Mouse (Mus musculus): ENCODE measurements at regions not wholly inside any gene's neighbourhood (a gene's known extent, or its start where the extent isn't known, plus 50 kb on each side); places are given as distances from the start of the nearest gene placed in this dataset.

DNA sequence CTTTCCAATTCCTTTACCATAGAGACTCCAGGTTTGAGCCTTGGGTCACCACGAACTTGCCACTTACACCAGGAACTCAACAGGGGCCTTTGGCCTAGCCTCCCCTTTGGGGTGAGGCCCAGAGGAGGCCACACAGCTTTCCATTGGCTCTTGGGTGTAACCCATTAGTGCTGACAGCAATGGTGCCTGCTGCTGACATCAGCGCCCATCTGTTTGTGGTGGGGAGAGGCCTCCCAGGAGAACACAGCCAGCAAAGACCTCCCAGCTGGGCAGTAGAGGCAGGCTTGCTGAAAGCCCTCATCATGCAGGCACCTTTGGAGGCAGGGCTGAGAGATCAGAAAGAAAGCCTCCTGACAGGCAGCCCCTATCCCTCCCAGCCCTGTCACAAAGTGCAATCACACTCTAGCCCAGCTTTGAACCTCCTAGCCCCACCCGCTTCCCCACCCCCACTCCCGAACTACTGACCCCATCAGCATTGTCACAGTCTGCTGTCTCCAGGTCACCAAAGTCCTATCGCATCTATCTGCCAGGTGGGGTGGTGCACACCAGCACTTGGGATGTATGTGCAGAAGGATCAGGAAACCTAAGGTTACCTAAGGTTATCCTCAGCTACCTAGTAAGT is 83.7 kb downstream of the Vegfa start:
- H3K4me1 ChIP-seq (ENCODE audit: control insufficient read depth, insufficient read depth, low read length), result peaks cover 3% of the 10 kb centered on the region; the same call in 1 of the 2 replicates

GRCm38 (mm10) chr17:45945005-45945404 is 87.2 kb downstream of the Vegfa start:
- Histone ChIP-seq H3K4me3 (ENCODE audit: insufficient read depth, low read length) (no peak overlapping the region), H3K4me1 (ENCODE audit: control insufficient read depth, insufficient read depth, low read length) (no peaks in the 10 kb centered on the region), H3K27ac (ENCODE audit: insufficient read depth, low read depth, low read length) (no peak overlapping the region)
- TF ChIP-seq CTCF (IDR thresholded peaks at IDR 0.05; ENCODE audit: low read depth, low read length) (no peak), POLR2A (IDR thresholded peaks at IDR 0.05; ENCODE audit: borderline replicate concordance, low read depth, low read length) (no peak)

More for the DNA sequence above, 83.7 kb downstream of the Vegfa start:
- TF ChIP-seq CTCF (IDR thresholded peaks at IDR 0.05; ENCODE audit: low read depth, low read length) (no peak), POLR2A (IDR thresholded peaks at IDR 0.05; ENCODE audit: borderline replicate concordance, low read depth, low read length) (no peak)
- no peak overlapping the region for H3K4me3 ChIP-seq (ENCODE audit: insufficient read depth, low read length)
- H3K27ac ChIP-seq (ENCODE audit: insufficient read depth, low read depth, low read length), result no peak overlapping the region

DNA sequence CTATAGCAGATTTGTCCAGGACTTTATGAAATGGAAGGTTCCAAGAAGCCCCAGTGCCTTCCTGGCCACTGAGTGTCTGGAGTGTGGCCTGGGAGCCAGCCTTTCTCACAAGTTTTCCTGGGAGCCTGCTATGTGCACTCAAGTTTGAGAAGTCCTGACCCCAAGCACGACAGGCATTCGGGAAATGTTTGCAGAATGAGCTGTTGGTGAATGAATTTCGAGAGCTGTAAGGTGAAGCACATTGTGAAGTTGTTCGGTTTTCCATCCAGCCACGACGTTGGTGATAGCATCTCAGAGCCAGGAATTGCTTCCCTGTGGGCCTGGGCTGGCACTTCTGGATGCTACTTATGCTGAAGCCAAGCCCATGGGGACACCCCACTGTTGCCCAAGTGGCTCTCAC is 88.9 kb downstream of the Vegfa start:
- no peaks in the 10 kb centered on the region for H3K4me1 ChIP-seq (ENCODE audit: control insufficient read depth, insufficient read depth, low read length)
- H3K4me3 ChIP-seq (ENCODE audit: insufficient read depth, low read length), result no peak overlapping the region
- TF ChIP-seq CTCF (IDR thresholded peaks at IDR 0.05; ENCODE audit: low read depth, low read length), result no peak
- no peak for TF ChIP-seq POLR2A (IDR thresholded peaks at IDR 0.05; ENCODE audit: borderline replicate concordance, low read depth, low read length)
- H3K27ac ChIP-seq (ENCODE audit: insufficient read depth, low read depth, low read length), result no peak overlapping the region

- Histone ChIP-seq H3K27ac (ENCODE audit: insufficient read depth, low read depth, low read length) (no peak overlapping the region), H3K4me1 (ENCODE audit: control insufficient read depth, insufficient read depth, low read length) (no peaks in the 10 kb centered on the region), H3K4me3 (ENCODE audit: insufficient read depth, low read length) (no peak overlapping the region)
- TF ChIP-seq POLR2A (IDR thresholded peaks at IDR 0.05; ENCODE audit: borderline replicate concordance, low read depth, low read length), result no peak
- no peak for TF ChIP-seq CTCF (IDR thresholded peaks at IDR 0.05; ENCODE audit: low read depth, low read length)
Observed at GRCm38 (mm10) chr17:45941890-45942375, 90.2 kb downstream of the Vegfa start.

GRCm38 (mm10) chr17:45940121-45940813 is 91.9 kb downstream of the Vegfa start:
- Histone ChIP-seq H3K4me1 (ENCODE audit: control insufficient read depth, insufficient read depth, low read length) (no peaks in the 10 kb centered on the region), H3K27ac (ENCODE audit: insufficient read depth, low read depth, low read length) (no peak overlapping the region), H3K4me3 (ENCODE audit: insufficient read depth, low read length) (no peak overlapping the region)
- TF ChIP-seq POLR2A (IDR thresholded peaks at IDR 0.05; ENCODE audit: borderline replicate concordance, low read depth, low read length) (no peak), CTCF (IDR thresholded peaks at IDR 0.05; ENCODE audit: low read depth, low read length) (no peak)

GRCm38 (mm10) chr17:45938284-45938683 is 93.9 kb downstream of the Vegfa start:
- Histone ChIP-seq H3K4me3 (ENCODE audit: insufficient read depth, low read length) (no peak overlapping the region), H3K27ac (ENCODE audit: insufficient read depth, low read depth, low read length) (no peak overlapping the region), H3K4me1 (ENCODE audit: control insufficient read depth, insufficient read depth, low read length) (no peaks in the 10 kb centered on the region)
- TF ChIP-seq POLR2A (IDR thresholded peaks at IDR 0.05; ENCODE audit: borderline replicate concordance, low read depth, low read length), result no peak
- no peak for TF ChIP-seq CTCF (IDR thresholded peaks at IDR 0.05; ENCODE audit: low read depth, low read length)

DNA sequence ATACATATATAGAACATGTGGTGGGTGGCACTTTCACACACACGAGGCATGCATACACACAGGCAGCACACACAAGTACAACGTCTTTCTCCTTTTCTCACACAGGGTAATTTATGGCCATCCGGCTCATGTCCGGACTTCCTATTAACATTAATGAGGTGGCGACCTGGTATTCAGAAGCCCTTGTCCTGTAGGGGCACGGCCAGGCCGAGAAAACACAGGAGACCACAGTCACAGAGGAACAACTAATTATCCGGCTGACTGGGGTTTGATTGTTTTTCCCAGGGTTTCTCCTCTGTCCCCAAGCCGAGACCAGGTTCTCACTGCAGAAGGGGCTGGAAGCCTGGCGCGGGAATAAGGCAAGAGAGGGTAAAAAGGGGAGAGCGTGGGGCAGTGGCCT is 95.6 kb downstream of the Vegfa start:
- no peaks in the 10 kb centered on the region for H3K4me1 ChIP-seq (ENCODE audit: control insufficient read depth, insufficient read depth, low read length)
- no peak overlapping the region for H3K4me3 ChIP-seq (ENCODE audit: insufficient read depth, low read length)
- TF ChIP-seq CTCF (IDR thresholded peaks at IDR 0.05; ENCODE audit: low read depth, low read length), result no peak
- TF ChIP-seq POLR2A (IDR thresholded peaks at IDR 0.05; ENCODE audit: borderline replicate concordance, low read depth, low read length), result no peak
- no peak overlapping the region for H3K27ac ChIP-seq (ENCODE audit: insufficient read depth, low read depth, low read length)

DNA sequence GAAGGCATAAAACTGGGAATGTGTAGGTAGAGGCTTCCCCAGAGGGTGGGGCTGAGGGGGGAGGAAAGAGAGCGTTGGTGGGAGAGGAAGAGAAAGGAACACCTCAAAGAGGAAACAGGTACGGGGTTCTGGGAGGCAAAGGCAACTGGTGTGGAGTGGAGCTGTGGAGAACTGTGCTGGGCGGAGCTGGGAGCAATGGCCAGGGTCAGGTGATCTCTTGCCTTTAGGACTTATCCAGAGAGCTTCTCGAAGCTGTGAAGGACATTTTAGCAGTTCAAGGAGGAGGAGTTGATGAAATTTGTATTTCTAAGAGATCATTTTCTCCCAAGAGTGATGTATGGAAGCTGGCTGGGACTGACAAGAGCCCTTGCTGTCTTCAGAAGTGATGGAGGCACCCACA is 96.9 kb downstream of the Vegfa start:
- TF ChIP-seq POLR2A (IDR thresholded peaks at IDR 0.05; ENCODE audit: borderline replicate concordance, low read depth, low read length) (no peak), CTCF (IDR thresholded peaks at IDR 0.05; ENCODE audit: low read depth, low read length) (no peak)
- Histone ChIP-seq H3K4me3 (ENCODE audit: insufficient read depth, low read length) (no peak overlapping the region), H3K27ac (ENCODE audit: insufficient read depth, low read depth, low read length) (no peak overlapping the region), H3K4me1 (ENCODE audit: control insufficient read depth, insufficient read depth, low read length) (no peaks in the 10 kb centered on the region)

GRCm38 (mm10) chr17:45934002-45934401 is 98.2 kb downstream of the Vegfa start:
- Histone ChIP-seq H3K4me1 (ENCODE audit: control insufficient read depth, insufficient read depth, low read length) (no peaks in the 10 kb centered on the region), H3K27ac (ENCODE audit: insufficient read depth, low read depth, low read length) (no peak overlapping the region), H3K4me3 (ENCODE audit: insufficient read depth, low read length) (no peak overlapping the region)
- TF ChIP-seq POLR2A (IDR thresholded peaks at IDR 0.05; ENCODE audit: borderline replicate concordance, low read depth, low read length), result no peak
- TF ChIP-seq CTCF (IDR thresholded peaks at IDR 0.05; ENCODE audit: low read depth, low read length), result no peak

GRCm38 (mm10) chr17:45933034-45933433 is 99.1 kb downstream of the Vegfa start:
- Histone ChIP-seq H3K27ac (ENCODE audit: insufficient read depth, low read depth, low read length) (no peak overlapping the region), H3K4me3 (ENCODE audit: insufficient read depth, low read length) (no peak overlapping the region), H3K4me1 (ENCODE audit: control insufficient read depth, insufficient read depth, low read length) (no peaks in the 10 kb centered on the region)
- TF ChIP-seq CTCF (IDR thresholded peaks at IDR 0.05; ENCODE audit: low read depth, low read length) (no peak), POLR2A (IDR thresholded peaks at IDR 0.05; ENCODE audit: borderline replicate concordance, low read depth, low read length) (no peak)
